Mouse (Mus musculus) heart, embryonic 15.5 days (tissue): ENCODE measurements at regions not wholly inside any gene's neighbourhood (a gene's known extent, or its start where the extent isn't known, plus 50 kb on each side); places are given as distances from the start of the nearest gene placed in this dataset.

ENCODE experiments used
- ATAC-seq: fragments of 200-750 bp; cut with Nextera tagmentation; replicated peaks from 2 replicates; pipeline ENCODE4 v1.8.0; 2017; ENCODE audit warnings: low read depth, moderate TSS enrichment; ENCODE audit not compliant: insufficient number of reproducible peaks, insufficient read depth, low FRiP score
- H3K27ac ChIP-seq: fragments of 300-500 bp; sonication (generic); 2 replicates; pipeline ENCODE4 v1.5.1; 2015; ENCODE audit warnings: mild to moderate bottlenecking, inconsistent platforms
- H3K27me3 ChIP-seq: fragments of 300-500 bp; sonication (generic); 2 replicates; pipeline ENCODE4 v1.6.1; 2015; ENCODE audit warnings: inconsistent platforms
- H3K36me3 ChIP-seq: fragments of 300-500 bp; sonication (generic); 2 replicates; pipeline ENCODE4 v1.6.1; 2015; ENCODE audit warnings: mild to moderate bottlenecking, inconsistent platforms
- H3K4me1 ChIP-seq: fragments of 300-500 bp; sonication (generic); replicated peaks from 2 replicates; pipeline ENCODE4 v1.6.1; 2015; ENCODE audit warnings: inconsistent platforms
- H3K4me2 ChIP-seq: fragments of 300-500 bp; sonication (generic); 2 replicates; pipeline ENCODE4 v1.6.1; 2015; ENCODE audit warnings: inconsistent platforms, mild to moderate bottlenecking, moderate library complexity
- H3K4me3 ChIP-seq: fragments of 300-500 bp; sonication (generic); 2 replicates; pipeline ENCODE4 v1.5.1; 2015; ENCODE audit warnings: mild to moderate bottlenecking, inconsistent platforms
- H3K9ac ChIP-seq: fragments of 300-500 bp; sonication (generic); 2 replicates; pipeline ENCODE4 v1.6.1; 2015; ENCODE audit warnings: mild to moderate bottlenecking, inconsistent platforms
- H3K9me3 ChIP-seq: fragments of 300-500 bp; sonication (generic); replicated peaks from 2 replicates; pipeline ENCODE4 v1.6.1; 2016; ENCODE audit warnings: inconsistent platforms
- WGBS: fragments of 180-500 bp; shearing (Covaris S2); methylation state at CpG from one replicate; pipeline ENCODE4 v1.1.7; 2015; ENCODE audit warnings: mixed read lengths; 5-methylcytosine and 5-hydroxymethylcytosine counted together

DNA sequence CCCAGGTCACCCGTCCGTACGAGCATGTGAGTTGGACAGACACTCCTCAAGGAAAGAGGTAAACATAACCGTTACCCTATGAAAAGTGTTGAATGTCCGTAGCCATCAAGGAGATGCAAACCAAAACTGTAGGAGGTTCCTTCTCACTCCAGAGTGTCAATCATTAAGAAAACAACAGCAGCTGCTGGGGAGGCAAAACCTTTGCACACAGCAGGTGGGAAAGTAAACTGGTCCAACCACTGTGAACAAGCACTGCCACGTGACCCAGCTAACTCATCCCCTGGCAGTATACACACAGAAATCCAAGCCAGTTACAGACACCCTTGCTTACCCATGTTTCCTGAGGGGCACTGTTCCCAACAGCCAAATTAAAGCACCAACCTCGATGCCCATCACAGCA is 54.7 kb upstream of the Irx5 start:
- Histone ChIP-seq H3K9me3 (no peaks in the 10 kb centered on the region), H3K36me3 (no peaks in the 10 kb centered on the region), H3K9ac (no peak overlapping the region), H3K27ac (no peak overlapping the region), H3K4me3 (no peak overlapping the region), H3K27me3 (peaks cover 15% of the 10 kb centered on the region), H3K4me1 (no peaks in the 10 kb centered on the region), H3K4me2 (no peak overlapping the region)
- ATAC-seq, result no peak
- WGBS, result 68% methylated on average over 7 of the region's 7 CpGs

DNA sequence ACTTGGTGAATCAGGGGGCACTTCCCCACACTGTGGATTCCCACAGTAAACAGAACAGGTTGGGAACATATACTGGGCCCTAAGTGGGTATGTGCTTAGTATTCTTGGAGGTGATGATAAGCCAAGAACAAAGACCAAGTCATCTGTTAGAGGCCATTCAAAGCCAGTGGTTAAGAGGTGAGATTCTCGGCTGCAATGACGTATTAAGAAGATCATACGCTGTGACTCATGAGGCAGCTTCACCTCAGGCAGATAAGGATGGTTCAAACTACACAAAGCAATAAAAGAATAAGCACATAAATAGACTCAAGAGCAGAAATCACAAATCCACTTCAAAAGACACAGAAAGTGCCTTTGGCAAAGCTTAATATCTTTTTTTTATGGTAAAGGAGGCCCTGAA is 56.4 kb upstream of the Irx5 start:
- no peak overlapping the region for H3K27ac ChIP-seq
- H3K27me3 ChIP-seq, result peaks cover 15% of the 10 kb centered on the region
- no peak overlapping the region for H3K4me2 ChIP-seq
- ATAC-seq, result no peak
- no peaks in the 10 kb centered on the region for H3K9me3 ChIP-seq
- no peak overlapping the region for H3K9ac ChIP-seq
- H3K36me3 ChIP-seq, result no peaks in the 10 kb centered on the region
- no peak overlapping the region for H3K4me3 ChIP-seq
- 80% methylated on average over 3 of the region's 3 CpGs for WGBS
- no peaks in the 10 kb centered on the region for H3K4me1 ChIP-seq

DNA sequence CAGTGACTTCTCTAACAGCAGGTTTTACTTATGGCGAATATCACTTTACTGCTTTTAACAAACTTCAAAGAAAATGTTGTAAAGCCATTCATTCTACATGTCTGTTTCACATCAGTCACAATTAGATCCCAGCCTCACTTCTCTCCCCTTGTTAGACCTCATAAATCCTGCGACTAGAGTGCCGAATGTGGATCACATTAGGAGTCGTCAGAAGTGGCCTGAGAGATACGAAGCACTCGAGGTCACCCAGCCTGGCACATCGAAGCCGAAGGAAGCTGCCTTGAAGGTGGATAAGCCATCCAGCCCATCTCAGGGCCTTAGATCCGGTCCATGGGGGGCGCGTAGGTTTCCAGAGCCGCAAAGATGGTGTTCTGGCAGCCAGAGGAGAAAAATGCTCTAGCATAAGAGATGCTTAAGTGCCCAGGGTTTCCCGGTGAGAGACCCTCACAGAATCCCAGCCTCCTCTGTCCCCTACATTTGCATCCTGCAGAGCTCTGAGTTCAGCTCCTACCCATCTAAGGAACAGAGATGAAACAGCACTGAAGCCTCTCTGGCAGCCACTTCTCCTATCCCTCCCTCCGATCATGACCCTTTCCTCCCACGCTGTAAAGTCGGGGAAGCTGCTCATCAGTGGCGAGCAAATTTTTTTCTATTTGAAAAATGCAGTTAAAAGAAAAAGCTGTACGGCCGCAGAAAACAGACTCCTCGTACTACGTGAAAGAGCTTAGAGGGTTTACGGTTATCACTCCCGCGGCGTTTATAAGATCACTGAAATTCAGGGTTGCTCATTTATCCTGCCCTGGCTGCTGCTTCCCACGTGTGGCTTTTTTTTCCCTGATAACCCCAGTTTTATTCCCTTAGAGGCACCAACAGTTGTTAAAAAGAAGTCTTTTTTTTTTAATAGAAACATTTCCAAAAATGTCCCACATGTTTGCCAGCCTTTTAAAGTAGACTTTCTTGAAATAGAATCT is 70.3 kb upstream of the Irx5 start:
- ATAC-seq, result no peak

DNA sequence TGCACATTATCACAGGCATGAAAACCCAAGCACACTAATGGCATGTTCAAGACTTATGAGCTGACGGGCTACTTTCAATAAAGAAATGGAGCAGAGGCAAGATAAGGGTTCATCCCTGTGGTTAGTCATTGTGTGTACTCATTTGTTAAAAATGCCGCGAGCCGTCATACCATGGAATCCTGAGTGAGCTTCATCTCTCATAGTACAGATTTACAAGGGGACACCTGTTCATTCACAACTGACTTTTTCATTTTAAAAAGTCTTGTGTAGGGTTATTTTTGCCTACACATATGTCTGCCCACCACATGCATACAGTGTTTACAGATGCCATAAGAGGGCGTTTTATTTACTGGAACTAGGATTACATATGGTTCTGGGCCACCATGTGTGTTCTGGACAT is 81.7 kb upstream of the Irx5 start:
- Histone ChIP-seq H3K4me1 (no peaks in the 10 kb centered on the region), H3K27ac (no peak overlapping the region), H3K27me3 (no peaks in the 10 kb centered on the region), H3K4me2 (no peak overlapping the region), H3K9ac (no peak overlapping the region), H3K9me3 (no peaks in the 10 kb centered on the region), H3K4me3 (no peak overlapping the region), H3K36me3 (no peaks in the 10 kb centered on the region)
- WGBS, result 87% methylated on average over 5 of the region's 5 CpGs
- no peak for ATAC-seq

More for the DNA sequence above, 70.3 kb upstream of the Irx5 start:
- H3K36me3 ChIP-seq, result no peaks in the 10 kb centered on the region
- H3K27ac ChIP-seq, result no peak overlapping the region
- H3K4me2 ChIP-seq, result no peak overlapping the region
- no peaks in the 10 kb centered on the region for H3K4me1 ChIP-seq
- H3K9ac ChIP-seq, result no peak overlapping the region
- H3K4me3 ChIP-seq, result no peak overlapping the region
- no peaks in the 10 kb centered on the region for H3K9me3 ChIP-seq
- H3K27me3 ChIP-seq, result peaks cover 5% of the 10 kb centered on the region
- WGBS, result 60% methylated on average over 26 of the region's 26 CpGs

DNA sequence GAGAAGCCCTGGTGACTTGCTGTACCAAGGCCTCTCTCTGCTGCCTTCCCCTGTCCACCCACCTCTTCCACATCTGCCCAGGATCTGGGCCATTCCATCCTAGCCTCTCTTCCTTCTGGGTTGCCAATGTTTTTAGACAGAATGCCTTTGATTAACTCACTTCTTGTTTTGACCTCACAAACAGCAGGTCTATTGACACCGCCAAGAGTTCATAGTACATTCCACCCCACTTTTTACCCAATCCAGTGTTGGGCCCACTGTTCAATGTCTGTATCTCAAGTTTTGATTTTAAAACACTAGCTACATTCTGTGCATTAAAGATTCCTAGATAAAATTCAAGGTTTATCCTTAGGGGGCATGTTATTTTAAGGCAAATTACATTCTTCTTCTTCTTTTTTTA is 84.7 kb upstream of the Irx5 start:
- no peak overlapping the region for H3K4me2 ChIP-seq
- H3K27ac ChIP-seq, result no peak overlapping the region
- no peak for ATAC-seq
- no peak overlapping the region for H3K9ac ChIP-seq
- peaks cover 7% of the 10 kb centered on the region; the same call in 1 of the 2 replicates for H3K9me3 ChIP-seq
- no peaks in the 10 kb centered on the region for H3K36me3 ChIP-seq
- no peaks in the 10 kb centered on the region for H3K4me1 ChIP-seq
- WGBS, result 94% methylated on average over 1 of the region's 1 CpGs
- no peaks in the 10 kb centered on the region for H3K27me3 ChIP-seq
- H3K4me3 ChIP-seq, result no peak overlapping the region

DNA sequence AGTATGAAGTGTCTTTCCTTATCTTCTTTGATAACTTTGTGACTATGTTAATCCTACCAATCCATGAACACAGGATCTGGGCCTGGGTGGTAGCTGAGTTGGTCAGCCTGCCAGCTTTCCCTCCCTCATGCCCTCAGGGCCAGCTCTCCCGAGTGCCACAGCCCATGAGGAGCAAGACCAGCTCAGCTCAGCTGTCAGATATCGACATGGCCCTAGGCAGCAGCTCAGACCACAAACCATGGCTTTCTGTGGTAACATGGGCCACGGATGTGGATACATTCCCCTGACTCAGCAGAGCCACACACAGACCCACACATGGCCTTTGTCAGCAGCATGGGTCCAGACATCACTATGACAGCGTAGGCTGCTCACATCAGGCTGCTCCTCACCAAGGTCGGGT is 85.4 kb upstream of the Irx5 start:
- Histone ChIP-seq H3K4me3 (no peak overlapping the region), H3K27me3 (no peaks in the 10 kb centered on the region), H3K27ac (no peak overlapping the region), H3K4me1 (no peaks in the 10 kb centered on the region), H3K9me3 (peaks cover 7% of the 10 kb centered on the region; the same call in 1 of the 2 replicates), H3K36me3 (no peaks in the 10 kb centered on the region), H3K9ac (no peak overlapping the region), H3K4me2 (no peak overlapping the region)
- no peak for ATAC-seq
- 68% methylated on average over 5 of the region's 5 CpGs for WGBS

DNA sequence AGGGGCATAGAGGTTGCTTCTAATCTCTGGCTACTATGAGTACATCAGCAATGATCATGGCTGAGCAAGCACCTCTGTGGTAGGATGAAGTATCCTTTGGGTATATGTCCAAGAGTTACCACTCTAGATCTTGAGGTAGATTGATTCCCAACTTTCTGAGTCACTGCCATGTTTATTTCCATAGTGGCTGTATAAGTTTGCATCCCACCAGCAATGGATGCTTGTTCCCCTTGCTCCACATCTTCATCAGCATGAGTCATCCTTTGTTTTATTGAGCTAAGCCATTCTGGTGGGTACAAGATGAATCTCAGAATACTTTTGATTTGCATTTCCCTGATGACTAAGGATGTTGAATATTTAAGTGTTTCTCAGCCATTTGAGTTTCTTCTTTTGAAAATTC is 86.8 kb upstream of the Irx5 start:
- H3K4me2 ChIP-seq, result no peak overlapping the region
- no peak for ATAC-seq
- no peak overlapping the region for H3K4me3 ChIP-seq
- no peaks in the 10 kb centered on the region for H3K27me3 ChIP-seq
- no peak overlapping the region for H3K9ac ChIP-seq
- H3K36me3 ChIP-seq, result no peaks in the 10 kb centered on the region
- no peaks in the 10 kb centered on the region for H3K4me1 ChIP-seq
- peaks cover 7% of the 10 kb centered on the region; the same call in 1 of the 2 replicates for H3K9me3 ChIP-seq
- H3K27ac ChIP-seq, result no peak overlapping the region

DNA sequence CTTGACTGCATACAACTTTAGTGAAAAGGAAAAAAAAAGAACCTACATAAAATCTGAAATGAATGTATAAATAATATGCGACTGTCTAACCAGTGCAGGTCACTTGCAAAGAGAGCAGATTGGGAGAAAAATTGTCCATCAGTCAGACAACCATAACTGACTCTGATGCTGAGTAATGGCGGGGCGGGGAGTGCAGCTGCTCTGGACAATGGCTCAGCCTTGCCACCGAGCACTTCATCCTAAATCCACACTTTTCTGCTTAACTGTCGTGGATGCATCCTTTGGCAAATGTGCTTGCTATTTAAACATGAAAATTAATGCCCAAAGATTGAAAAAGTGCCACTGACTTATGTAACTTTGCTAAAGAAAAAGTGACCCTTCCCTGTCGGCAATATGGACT is 90.0 kb upstream of the Irx5 start:
- H3K27me3 ChIP-seq, result no peaks in the 10 kb centered on the region
- no peak for ATAC-seq
- no peak overlapping the region for H3K27ac ChIP-seq
- peaks cover 7% of the 10 kb centered on the region; the same call in 1 of the 2 replicates for H3K9me3 ChIP-seq
- H3K4me1 ChIP-seq, result no peaks in the 10 kb centered on the region
- 77% methylated on average over 6 of the region's 6 CpGs for WGBS
- no peak overlapping the region for H3K4me2 ChIP-seq
- no peak overlapping the region for H3K4me3 ChIP-seq
- no peak overlapping the region for H3K9ac ChIP-seq
- H3K36me3 ChIP-seq, result no peaks in the 10 kb centered on the region

DNA sequence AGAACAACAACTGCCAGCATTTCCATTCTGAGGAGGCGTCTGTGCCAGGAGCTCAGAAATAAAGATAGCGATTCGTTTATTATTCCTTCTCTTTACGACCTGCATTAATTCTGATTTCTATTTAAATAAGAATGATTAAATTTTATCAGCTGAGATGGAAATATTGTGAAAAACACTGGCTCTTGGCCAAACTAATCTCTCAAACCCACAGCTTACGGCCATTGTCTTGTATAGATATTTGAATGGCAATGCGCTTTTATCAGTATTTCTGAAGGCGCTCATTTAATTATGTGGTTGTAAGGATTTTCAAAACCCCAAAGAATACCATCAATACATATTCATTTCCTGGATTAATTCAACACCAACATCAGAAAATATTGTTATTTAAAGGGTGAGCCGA is 97.4 kb upstream of the Irx5 start:
- 83% methylated on average over 8 of the region's 8 CpGs for WGBS
- Histone ChIP-seq H3K4me1 (no peaks in the 10 kb centered on the region), H3K9me3 (no peaks in the 10 kb centered on the region), H3K9ac (no peak overlapping the region), H3K27ac (no peak overlapping the region), H3K27me3 (no peaks in the 10 kb centered on the region), H3K4me2 (no peak overlapping the region), H3K4me3 (no peak overlapping the region), H3K36me3 (no peaks in the 10 kb centered on the region)
- no peak for ATAC-seq

DNA sequence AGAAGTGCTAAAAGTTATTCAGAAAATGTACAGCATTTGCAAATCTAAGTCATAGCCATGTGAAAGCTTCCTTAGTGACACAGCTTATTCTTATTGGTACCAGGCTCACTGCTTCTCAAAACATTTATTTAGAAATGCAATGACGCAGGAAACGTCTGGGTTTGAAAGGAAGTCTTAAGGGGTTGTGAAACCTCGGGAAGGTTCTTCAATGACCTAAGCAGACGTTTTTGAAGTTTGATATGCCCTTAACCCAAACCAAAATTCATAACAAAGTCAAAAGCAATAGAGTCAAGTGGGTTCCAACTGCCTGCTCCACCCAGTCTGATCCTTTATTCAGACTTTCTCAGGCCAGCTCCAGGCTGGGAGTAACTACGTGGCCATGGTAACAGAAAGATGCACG is 99.2 kb upstream of the Irx5 start:
- ATAC-seq, result no peak
- 63% methylated on average over 6 of the region's 6 CpGs for WGBS
- H3K9me3 ChIP-seq, result no peaks in the 10 kb centered on the region

DNA sequence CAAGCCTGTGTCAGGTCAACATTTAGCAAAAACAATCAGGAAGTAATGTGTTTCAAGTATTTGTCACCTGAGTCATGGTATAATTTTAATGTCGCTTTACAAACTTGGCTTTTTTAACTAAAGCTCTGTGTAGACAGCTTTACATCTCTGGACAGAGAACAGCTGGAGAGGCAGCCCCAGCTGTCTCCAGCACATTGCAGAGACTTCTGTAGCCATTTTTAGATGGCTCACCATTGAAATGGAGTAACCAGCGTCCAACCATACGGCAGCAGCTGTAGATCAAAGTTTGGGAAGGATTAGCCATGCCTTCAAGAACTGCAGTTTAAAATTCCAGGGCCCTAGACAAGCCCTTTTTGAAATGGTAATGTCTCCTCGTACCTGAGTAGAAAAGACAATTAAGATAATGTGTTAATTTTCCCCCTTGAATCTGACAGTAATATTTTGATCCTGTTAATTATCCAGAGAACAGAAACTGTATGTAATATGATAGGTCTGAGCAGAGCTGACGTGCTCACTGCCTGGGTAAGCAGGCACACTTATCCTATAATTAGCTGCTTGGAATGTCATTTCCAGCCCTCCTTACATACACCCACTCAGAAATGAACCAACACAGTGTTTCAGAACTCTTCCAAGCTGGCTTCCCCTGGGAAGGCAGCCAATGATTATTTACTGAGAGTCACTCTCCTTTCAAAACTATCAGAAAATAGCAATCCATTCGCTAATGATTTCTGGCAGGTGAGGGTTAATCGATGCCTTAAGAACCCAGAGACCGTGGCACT is 104.6 kb upstream of the Irx5 start:
- Histone ChIP-seq H3K4me3 (no peak overlapping the region), H3K9ac (no peak overlapping the region), H3K9me3 (no peaks in the 10 kb centered on the region), H3K27me3 (0 out of 2 replicates have a peak, but pooled peaks cover 5% of the 10 kb centered on the region), H3K27ac (peak overlapping the region; percentile 79), H3K4me1 (peaks cover 17% of the 10 kb centered on the region), H3K36me3 (no peaks in the 10 kb centered on the region), H3K4me2 (0 out of 2 replicates have a peak overlapping the region, but pooled peaks have one; percentile 7)
- WGBS, result 40% methylated on average over 8 of the region's 8 CpGs
- ATAC-seq, result peak; percentile 83; the same call in 1 of the 2 replicates

More for the DNA sequence above, 99.2 kb upstream of the Irx5 start:
- peaks cover 5% of the 10 kb centered on the region for H3K4me1 ChIP-seq
- no peaks in the 10 kb centered on the region for H3K27me3 ChIP-seq
- no peak overlapping the region for H3K4me2 ChIP-seq
- no peak overlapping the region for H3K4me3 ChIP-seq
- no peaks in the 10 kb centered on the region for H3K36me3 ChIP-seq
- no peak overlapping the region for H3K27ac ChIP-seq
- H3K9ac ChIP-seq, result no peak overlapping the region
